Mouse (Mus musculus) intestine, embryonic 16.5 days (tissue): ENCODE data around the gene 1700020A23Rik. TPM values are rescaled to one million over a fixed set of nuclear protein-coding genes. Genes with fewer than 3 reads are reported as not detected.

Experiments
- ATAC-seq: fragments of 200-750 bp; cut with Nextera tagmentation; 2 replicates; pipeline ENCODE4 v1.8.0; 2017; ENCODE audit warnings: moderate TSS enrichment, moderate library complexity
- H3K27ac ChIP-seq: fragments of 300-500 bp; sonication (generic); 2 replicates; pipeline ENCODE4 v1.5.1; 2014; ENCODE audit warnings: mild to moderate bottlenecking, low read length
- H3K27me3 ChIP-seq: fragments of 300-500 bp; sonication (generic); replicated peaks from 2 replicates; pipeline ENCODE4 v1.6.1; 2014; ENCODE audit warnings: low read length, control low read depth, mixed read lengths; ENCODE audit not compliant: control insufficient read depth, insufficient read depth
- H3K36me3 ChIP-seq: fragments of 300-500 bp; sonication (generic); 2 replicates; pipeline ENCODE4 v1.6.1; 2014; ENCODE audit warnings: low read length, control low read depth; ENCODE audit not compliant: control insufficient read depth, insufficient read depth
- H3K4me1 ChIP-seq: fragments of 300-500 bp; sonication (generic); 2 replicates; pipeline ENCODE4 v1.6.1; 2014; ENCODE audit warnings: low read length, control low read depth, mixed read lengths; ENCODE audit not compliant: control insufficient read depth, insufficient read depth
- H3K4me2 ChIP-seq: fragments of 300-500 bp; sonication (generic); 2 replicates; pipeline ENCODE4 v1.6.1; 2014; ENCODE audit warnings: low read depth, low read length, control low read depth
- H3K4me3 ChIP-seq: fragments of 300-500 bp; sonication (generic); 2 replicates; pipeline ENCODE4 v1.5.1; 2014; ENCODE audit warnings: mild to moderate bottlenecking, low read length
- H3K9ac ChIP-seq: fragments of 300-500 bp; sonication (generic); 2 replicates; pipeline ENCODE4 v1.6.1; 2014; ENCODE audit warnings: low read depth, low read length
- H3K9me3 ChIP-seq: fragments of 300-500 bp; sonication (generic); 2 replicates; pipeline ENCODE4 v1.6.1; 2016; ENCODE audit warnings: low read length, control low read depth; ENCODE audit not compliant: control insufficient read depth
- WGBS: fragments of 180-500 bp; shearing (Covaris S2); extraction: QIAGEN DNeasy Blood & Tissue Kit; methylation state at CpG from one replicate; pipeline ENCODE4 v1.1.7; 2014; 5-methylcytosine and 5-hydroxymethylcytosine counted together
- polyA plus RNA-seq: library from polyadenylated mRNA; unstranded; fragments of >200 nt; fragmentation: Nextera tagmentation; extraction: Ambion mirVana; gene quantifications from 2 replicates; pipeline ENCODE4 v1.2.1, GENCODE M21; 2015

1700020A23Rik gene
- polyA plus RNA-seq, 1 experiment from 2014 or later: 0.32 TPM

- H3K27ac ChIP-seq: peak within 1 kb of the TSS; percentile 90
- ATAC-seq: peak; percentile 97
- H3K36me3 ChIP-seq: 0 out of 2 replicates have a peak, but pooled peaks cover 4% of the 10 kb centered on the region
- H3K4me2 ChIP-seq: peak within 1 kb of the TSS; percentile 92
- H3K27me3 ChIP-seq: no peaks in the 10 kb centered on the region
- peak within 1 kb of the TSS; percentile 91 for H3K9ac ChIP-seq
- H3K4me1 ChIP-seq: peaks cover 13% of the 10 kb centered on the region
- no peaks in the 10 kb centered on the region for H3K9me3 ChIP-seq
- peak within 1 kb of the TSS; percentile 94 for H3K4me3 ChIP-seq
- under 1% methylated on average over 58 of the region's 58 CpGs for WGBS
Observed at GRCm38 (mm10) chr2:130424126-130424853, 19.2 kb downstream of the 1700020A23Rik start, which contains the start of the genes Vps16 and Pced1a. Gene Vps16, plus strand, starts transcription at chr2:130424339. Gene Pced1a, minus strand, starts transcription at chr2:130424701.

GRCm38 (mm10) chr2:130425112-130425511 is 20.1 kb downstream of the 1700020A23Rik start:
- H3K4me1 ChIP-seq: peaks cover 13% of the 10 kb centered on the region
- H3K27me3 ChIP-seq: no peaks in the 10 kb centered on the region
- WGBS: 37% methylated on average over 5 of the region's 5 CpGs
- H3K36me3 ChIP-seq: 0 out of 2 replicates have a peak, but pooled peaks cover 4% of the 10 kb centered on the region
- peak overlapping the region; percentile 92 for H3K4me2 ChIP-seq
- peak overlapping the region; percentile 91 for H3K9ac ChIP-seq
- peak overlapping the region; percentile 90 for H3K27ac ChIP-seq
- no peaks in the 10 kb centered on the region for H3K9me3 ChIP-seq
- peak overlapping the region; percentile 94 for H3K4me3 ChIP-seq
- no peak for ATAC-seq

GRCm38 (mm10) chr2:130429851-130430250 is 24.8 kb downstream of the 1700020A23Rik start:
- H3K27ac ChIP-seq: no peak overlapping the region
- no peak overlapping the region for H3K9ac ChIP-seq
- H3K4me1 ChIP-seq: peaks cover 5% of the 10 kb centered on the region
- H3K4me2 ChIP-seq: no peak overlapping the region
- H3K27me3 ChIP-seq: no peaks in the 10 kb centered on the region
- no peak for ATAC-seq
- WGBS: 55% methylated on average over 2 of the region's 2 CpGs
- no peak overlapping the region for H3K4me3 ChIP-seq
- H3K9me3 ChIP-seq: no peaks in the 10 kb centered on the region
- H3K36me3 ChIP-seq: no peaks in the 10 kb centered on the region; the same call in 1 of the 2 replicates

GRCm38 (mm10) chr2:130430484-130430883 is 25.4 kb downstream of the 1700020A23Rik start:
- no peaks in the 10 kb centered on the region for H3K27me3 ChIP-seq
- H3K4me3 ChIP-seq: no peak overlapping the region
- H3K27ac ChIP-seq: no peak overlapping the region
- no peak overlapping the region for H3K4me2 ChIP-seq
- no peaks in the 10 kb centered on the region for H3K9me3 ChIP-seq
- WGBS: 82% methylated on average over 3 of the region's 3 CpGs
- no peak for ATAC-seq
- no peaks in the 10 kb centered on the region for H3K4me1 ChIP-seq
- no peak overlapping the region for H3K9ac ChIP-seq
- no peaks in the 10 kb centered on the region; the same call in 1 of the 2 replicates for H3K36me3 ChIP-seq

GRCm38 (mm10) chr2:130432157-130432556 is 27.1 kb downstream of the 1700020A23Rik start:
- no peaks in the 10 kb centered on the region for H3K4me1 ChIP-seq
- no peak overlapping the region for H3K27ac ChIP-seq
- no peak overlapping the region for H3K4me2 ChIP-seq
- H3K9me3 ChIP-seq: no peaks in the 10 kb centered on the region
- ATAC-seq: no peak
- H3K9ac ChIP-seq: no peak overlapping the region
- no peaks in the 10 kb centered on the region; the same call in 1 of the 2 replicates for H3K36me3 ChIP-seq
- H3K27me3 ChIP-seq: no peaks in the 10 kb centered on the region
- no peak overlapping the region for H3K4me3 ChIP-seq
- whole genome bisulfite sequencing: 89% methylated on average over 3 of the region's 3 CpGs

- H3K9me3 ChIP-seq: no peaks in the 10 kb centered on the region
- H3K4me3 ChIP-seq: no peak overlapping the region
- H3K27me3 ChIP-seq: no peaks in the 10 kb centered on the region
- H3K4me1 ChIP-seq: no peaks in the 10 kb centered on the region
- 25% methylated on average over 4 of the region's 4 CpGs for WGBS
- H3K27ac ChIP-seq: no peak overlapping the region
- no peak overlapping the region for H3K9ac ChIP-seq
- no peak for ATAC-seq
- no peaks in the 10 kb centered on the region; the same call in 1 of the 2 replicates for H3K36me3 ChIP-seq
- H3K4me2 ChIP-seq: no peak overlapping the region
Observed at GRCm38 (mm10) chr2:130433152-130433551, 28.1 kb downstream of the 1700020A23Rik start.

- H3K27me3 ChIP-seq: no peaks in the 10 kb centered on the region
- no peak overlapping the region for H3K27ac ChIP-seq
- H3K36me3 ChIP-seq: peaks cover 11% of the 10 kb centered on the region
- no peak overlapping the region for H3K4me3 ChIP-seq
- H3K4me1 ChIP-seq: no peaks in the 10 kb centered on the region
- ATAC-seq: no peak
- WGBS: 90% methylated on average over 1 of the region's 1 CpGs
- H3K9me3 ChIP-seq: no peaks in the 10 kb centered on the region
- H3K4me2 ChIP-seq: no peak overlapping the region
- H3K9ac ChIP-seq: no peak overlapping the region
Observed at GRCm38 (mm10) chr2:130436769-130437168, 31.7 kb downstream of the 1700020A23Rik start.

- no peak overlapping the region for H3K9ac ChIP-seq
- H3K27me3 ChIP-seq: no peaks in the 10 kb centered on the region
- no peak for ATAC-seq
- peaks cover 11% of the 10 kb centered on the region for H3K36me3 ChIP-seq
- WGBS: 90% methylated on average over 3 of the region's 3 CpGs
- no peak overlapping the region for H3K27ac ChIP-seq
- H3K4me3 ChIP-seq: no peak overlapping the region
- no peaks in the 10 kb centered on the region for H3K9me3 ChIP-seq
- H3K4me1 ChIP-seq: no peaks in the 10 kb centered on the region
- H3K4me2 ChIP-seq: no peak overlapping the region
Observed at GRCm38 (mm10) chr2:130438861-130439260, 33.8 kb downstream of the 1700020A23Rik start.

GRCm38 (mm10) chr2:130439840-130440480 is 34.9 kb downstream of the 1700020A23Rik start:
- H3K9me3 ChIP-seq: no peaks in the 10 kb centered on the region
- WGBS: 89% methylated on average over 4 of the region's 4 CpGs
- no peak overlapping the region for H3K4me3 ChIP-seq
- ATAC-seq: no peak
- H3K27me3 ChIP-seq: no peaks in the 10 kb centered on the region
- no peak overlapping the region for H3K9ac ChIP-seq
- no peaks in the 10 kb centered on the region for H3K4me1 ChIP-seq
- peaks cover 11% of the 10 kb centered on the region for H3K36me3 ChIP-seq
- no peak overlapping the region for H3K27ac ChIP-seq
- H3K4me2 ChIP-seq: no peak overlapping the region
